Mouse (Mus musculus): Measurements from ENCODE around the gene Rhbdf1.

The Rhbdf1 gene

GRCm38 (mm10) chr11:32238093-32238860 is 16.2 kb upstream of the Rhbdf1 start:
- DNase-seq, result peak; percentile 97

GRCm38 (mm10) chr11:32237411-32237795 is 15.3 kb upstream of the Rhbdf1 start:
- no peak for DNase-seq

GRCm38 (mm10) chr11:32236712-32237410 is 14.8 kb upstream of the Rhbdf1 start:
- DNase-seq, result peak; percentile 94

- no peak for DNase-seq
Measured at GRCm38 (mm10) chr11:32236132-32236531, 14.0 kb upstream of the Rhbdf1 start.

DNA sequence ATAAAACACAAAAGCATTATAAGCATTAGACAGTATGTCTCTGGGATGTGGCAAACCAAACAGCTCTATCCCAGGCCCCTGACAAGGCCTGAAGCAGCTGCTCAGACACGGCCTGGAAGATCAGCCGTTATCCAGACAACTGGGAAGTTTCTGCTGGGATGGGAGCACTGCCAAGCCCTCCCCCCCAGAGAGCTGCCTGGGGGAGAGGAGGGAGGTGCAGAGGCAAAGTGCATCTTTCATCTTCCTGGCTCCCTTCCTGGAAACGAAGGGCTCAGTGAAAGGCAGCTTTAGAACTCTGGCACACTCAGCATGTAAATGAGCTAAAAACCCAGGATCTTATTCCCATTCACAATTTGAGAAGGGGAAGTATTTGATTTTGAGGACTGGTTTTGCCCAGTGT is 13.5 kb upstream of the Rhbdf1 start:
- peak; percentile 97 for DNase-seq

DNA sequence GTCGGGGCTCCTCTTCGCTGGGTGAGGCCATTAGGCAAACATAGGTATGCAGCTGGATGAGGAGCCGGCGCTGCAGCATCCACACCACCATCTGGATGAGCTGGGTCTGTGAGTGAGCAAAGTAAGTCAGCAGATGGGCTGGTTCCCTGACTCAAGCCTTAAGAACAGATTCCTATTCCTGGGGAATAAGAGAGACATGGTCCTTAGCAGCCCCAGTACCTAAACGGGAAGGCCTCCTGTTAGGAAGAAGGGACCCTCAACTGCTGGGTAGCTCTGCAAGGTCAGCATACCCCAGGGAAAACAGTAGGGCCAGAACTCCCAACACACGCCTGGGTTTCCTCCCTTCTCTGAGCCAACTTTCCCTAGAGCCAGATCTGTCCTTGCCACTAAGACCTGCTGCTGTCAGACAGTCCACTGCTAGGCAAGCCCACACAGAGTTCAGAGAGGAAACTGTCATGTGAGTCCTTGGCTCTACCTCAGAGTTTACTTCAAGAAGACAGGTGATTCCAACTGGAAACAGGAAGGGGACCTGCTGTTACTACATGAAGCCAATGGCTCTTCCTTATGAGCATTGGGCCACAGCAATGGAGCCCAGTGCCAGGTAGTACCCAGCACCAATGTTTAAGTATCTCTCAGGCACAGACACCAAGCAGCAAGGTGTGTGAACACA is 12.9 kb upstream of the Rhbdf1 start:
- DNase-seq, result no peak

DNA sequence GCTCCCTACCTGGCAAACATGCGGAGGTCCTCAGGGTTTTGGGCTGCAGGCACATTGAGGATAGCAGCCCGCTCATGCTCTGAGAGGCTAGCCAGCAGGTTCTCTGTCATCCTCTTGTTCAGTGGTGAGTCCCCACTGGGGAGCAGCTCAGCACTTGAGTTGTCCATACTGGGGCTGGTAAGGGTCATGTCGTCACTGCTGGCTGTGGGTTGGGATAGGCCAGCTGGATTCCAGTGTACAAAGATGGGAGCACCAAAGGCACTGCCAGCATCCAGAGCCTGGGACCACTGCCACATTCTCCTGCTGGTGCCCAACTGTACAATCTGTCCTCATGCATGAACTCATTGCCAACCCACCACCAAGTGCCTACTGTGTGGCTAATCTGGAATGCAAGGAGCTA is 11.8 kb upstream of the Rhbdf1 start:
- DNase-seq, result peak; percentile 96

DNA sequence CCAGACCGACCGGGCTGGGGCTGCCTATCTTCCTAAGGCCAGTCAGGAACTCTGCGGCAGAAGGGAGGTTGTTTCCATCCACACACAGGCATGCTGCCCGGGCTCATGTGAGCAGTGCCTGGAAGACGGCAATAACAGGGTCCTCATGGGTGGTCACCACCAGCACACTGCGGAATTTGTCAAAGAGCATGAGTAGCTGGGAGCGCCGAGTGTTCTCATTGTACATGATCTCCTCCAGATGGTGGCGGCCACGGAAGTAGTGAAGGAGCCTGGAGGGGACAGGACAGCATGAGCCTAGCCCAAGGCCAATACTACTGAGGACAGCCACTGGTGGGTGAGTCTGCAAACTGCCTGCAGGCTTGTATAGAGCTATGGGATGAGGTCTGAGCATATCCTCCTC is 10.7 kb upstream of the Rhbdf1 start:
- DNase-seq, result peak; percentile 90

GRCm38 (mm10) chr11:32231125-32231524 is 9.0 kb upstream of the Rhbdf1 start:
- no peak for DNase-seq

DNA sequence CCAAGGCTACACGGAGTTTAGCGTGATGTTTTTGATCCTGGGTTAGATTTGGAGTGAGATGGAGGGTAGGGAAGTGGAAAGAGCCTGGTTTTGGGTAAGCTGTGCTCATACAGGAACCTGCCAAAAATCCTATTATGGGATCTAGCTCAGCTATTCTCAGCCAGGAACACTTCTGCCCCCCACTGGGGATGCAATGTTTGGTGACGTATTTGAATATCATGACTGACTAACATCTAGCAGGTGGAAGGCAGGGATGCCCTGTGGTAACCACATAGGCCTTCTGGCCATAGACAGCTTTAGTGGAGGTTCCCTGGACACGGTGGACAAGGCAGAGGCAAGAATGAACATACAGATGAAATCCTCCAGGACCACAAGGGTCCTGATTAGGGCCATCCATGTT is 8.1 kb upstream of the Rhbdf1 start:
- DNase-seq, result no peak

DNA sequence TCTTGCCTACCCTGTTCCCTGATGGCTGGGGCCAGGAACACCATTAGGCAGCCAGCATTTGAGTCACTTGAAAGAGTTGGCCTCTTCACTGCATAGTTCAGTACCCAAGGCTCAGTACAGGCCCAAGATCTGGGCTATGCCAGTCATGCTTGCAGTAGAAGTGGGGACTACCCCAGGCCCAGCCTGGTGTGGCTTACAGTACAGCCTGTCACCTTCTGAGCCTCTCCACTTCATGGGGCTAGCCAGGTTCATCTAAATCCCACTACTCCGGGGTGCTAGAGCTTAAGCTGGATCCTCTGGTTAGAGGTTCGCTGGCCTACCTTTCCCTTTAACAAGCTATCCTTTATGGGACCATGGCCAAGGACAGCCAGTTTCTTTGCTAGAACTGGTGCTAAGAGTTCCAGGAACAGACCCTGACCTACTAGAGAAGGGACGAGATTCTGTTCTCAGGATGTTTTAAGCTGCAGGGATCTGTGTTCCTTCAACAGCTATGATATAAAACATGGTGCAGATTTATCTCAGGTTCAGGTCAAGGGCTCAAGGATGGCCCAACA is 6.3 kb upstream of the Rhbdf1 start:
- DNase-seq, result no peak

DNA sequence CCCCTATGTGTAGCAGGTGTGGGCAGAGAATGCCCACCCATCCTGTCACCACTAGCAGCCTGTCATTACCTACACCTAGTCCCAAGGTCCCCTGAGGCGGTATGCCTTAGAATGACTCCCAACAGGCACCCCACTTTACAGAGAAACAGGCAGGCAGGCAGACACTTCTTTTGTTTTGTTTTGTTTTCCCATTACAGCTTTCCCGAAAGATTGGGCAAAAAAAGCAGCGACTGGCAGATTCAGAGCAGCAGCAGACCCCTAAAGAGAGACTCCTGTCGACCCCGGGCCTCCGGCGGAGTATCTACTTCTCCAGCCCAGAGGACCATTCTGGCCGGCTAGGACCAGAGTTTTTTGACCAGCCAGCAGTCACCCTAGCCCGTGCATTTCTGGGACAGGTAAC is 5.5 kb upstream of the Rhbdf1 start:
- no peak for DNase-seq

DNA sequence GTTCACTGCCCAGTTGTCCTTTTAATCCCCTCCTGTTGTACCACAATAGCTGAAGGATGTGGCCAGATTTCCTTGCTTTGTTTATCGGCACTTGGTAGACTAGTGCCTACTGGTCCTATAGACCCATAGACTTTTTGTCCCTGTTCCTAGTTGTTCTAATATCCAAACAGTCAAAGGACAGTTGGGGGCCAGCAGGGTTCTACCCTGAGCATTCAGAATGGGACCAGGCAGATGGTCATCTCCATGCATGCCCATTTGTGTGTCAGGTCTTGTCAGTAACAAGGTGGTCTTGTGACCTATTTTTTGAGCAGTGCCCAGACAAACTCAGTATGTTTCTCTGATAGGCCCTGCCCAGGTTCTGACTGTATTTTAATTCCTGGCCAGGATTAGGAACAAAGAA is 4.9 kb upstream of the Rhbdf1 start:
- no peak for DNase-seq

GRCm38 (mm10) chr11:32226124-32226871 is 4.2 kb upstream of the Rhbdf1 start, which contains the start of gene Mpg:
Gene Mpg, plus strand, starts transcription at chr11:32226505.
- peak; percentile 99 for DNase-seq

GRCm38 (mm10) chr11:32225222-32226104 is 3.4 kb upstream of the Rhbdf1 start:
- DNase-seq, result peak; percentile 96

DNA sequence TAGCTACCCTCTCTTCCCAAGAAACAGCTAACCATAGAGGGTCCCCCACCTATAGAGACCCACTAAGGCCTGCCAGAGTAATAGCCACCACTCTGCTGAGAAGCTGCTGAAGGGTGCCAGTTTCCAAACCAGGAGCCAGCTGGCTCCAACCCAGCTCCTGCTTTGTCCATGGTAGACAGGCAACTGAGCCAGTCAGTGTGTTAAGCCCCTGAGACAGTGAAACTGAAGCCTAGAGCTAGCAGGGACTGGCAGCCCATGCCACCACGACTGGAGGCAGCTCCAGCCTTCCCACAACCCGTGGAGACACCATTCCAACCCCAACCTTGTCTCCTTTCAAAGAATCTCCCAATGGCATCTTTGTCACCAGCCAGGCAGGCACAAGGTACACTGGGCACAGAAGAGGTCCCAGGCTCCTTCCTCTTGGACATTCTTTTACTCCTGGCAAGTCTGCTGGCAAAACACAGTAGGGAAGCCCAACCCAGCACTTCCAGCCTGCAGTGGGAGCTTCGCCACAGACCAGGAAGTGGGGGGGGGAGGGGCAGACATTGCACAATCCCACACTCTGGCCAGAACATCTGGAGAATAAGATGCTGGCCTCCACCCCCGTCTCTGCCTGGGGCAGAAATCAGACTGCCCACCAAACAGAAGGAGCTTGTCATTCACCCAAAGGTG is 2.5 kb upstream of the Rhbdf1 start:
- DNase-seq, result peak; percentile 99

GRCm38 (mm10) chr11:32223297-32223967 is 1.3 kb upstream of the Rhbdf1 start:
- peak; percentile 93 for DNase-seq

DNA sequence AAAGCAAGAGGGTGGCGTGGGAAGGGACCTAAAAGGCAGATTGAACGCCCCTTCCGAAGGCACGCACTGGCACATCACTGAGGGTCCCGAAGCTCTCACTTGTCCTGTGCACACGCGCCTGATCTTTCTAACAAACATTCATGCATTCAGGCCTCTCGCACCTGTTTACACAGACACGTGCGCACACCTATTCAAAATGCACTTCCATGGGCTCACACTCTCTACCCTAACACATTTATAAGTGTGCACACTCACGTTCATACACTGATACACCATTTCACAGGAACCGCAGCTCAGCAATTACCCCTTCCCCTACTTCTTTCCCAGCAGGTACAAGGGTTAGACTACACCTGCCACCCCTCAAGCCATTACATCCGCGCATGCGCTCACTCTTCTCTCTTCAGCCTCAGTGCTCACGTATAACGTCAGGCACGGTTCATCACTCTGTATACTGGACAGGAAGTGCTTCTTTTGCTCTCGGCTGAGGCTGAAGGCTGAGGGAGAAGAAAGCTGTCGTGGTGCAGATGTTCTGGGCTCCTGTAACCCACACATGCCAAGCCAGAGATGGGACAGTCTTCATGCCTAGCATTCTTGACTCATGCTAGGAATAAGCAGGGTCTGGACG is 582 bp upstream of the Rhbdf1 start:
- peak; percentile 95 for DNase-seq

- peak; percentile 99 for DNase-seq
Measured at GRCm38 (mm10) chr11:32221225-32221950, 712 bp downstream of the Rhbdf1 start.
